Mouse (Mus musculus) forebrain, embryonic 16.5 days (tissue): ENCODE data around the gene AW146154. TPM values are rescaled to one million over a fixed set of nuclear protein-coding genes. Genes with fewer than 3 reads are reported as not detected.
"Not testable (repeated sequence)": the region's sequence is repeated elsewhere in the genome, so short reads cannot be mapped to it uniquely, and the experiment has no call there.

Source experiments
- ATAC-seq: fragments of 200-750 bp; cut with Nextera tagmentation; 2 replicates; pipeline ENCODE4 v1.8.0; 2017; ENCODE audit warnings: mild to moderate bottlenecking, moderate library complexity
- H3K27ac ChIP-seq: fragments of 300-500 bp; sonication (generic); 2 replicates; pipeline ENCODE4 v1.5.1; 2014; ENCODE audit warnings: low read length, control low read depth
- H3K27me3 ChIP-seq: fragments of 300-500 bp; sonication (generic); replicated peaks from 2 replicates; pipeline ENCODE4 v1.6.1; 2014; ENCODE audit warnings: low read length; ENCODE audit not compliant: control insufficient read depth, insufficient read depth
- H3K36me3 ChIP-seq: fragments of 300-500 bp; sonication (generic); 2 replicates; pipeline ENCODE4 v1.6.1; 2014; ENCODE audit not compliant: control insufficient read depth, insufficient read depth
- H3K4me1 ChIP-seq: fragments of 300-500 bp; sonication (generic); replicated peaks from 2 replicates; pipeline ENCODE4 v1.6.1; 2014; ENCODE audit warnings: low read length; ENCODE audit not compliant: control insufficient read depth, insufficient read depth
- H3K4me2 ChIP-seq: fragments of 300-500 bp; sonication (generic); 2 replicates; pipeline ENCODE4 v1.6.1; 2014; ENCODE audit warnings: mild to moderate bottlenecking, low read length, control low read depth
- H3K4me3 ChIP-seq: fragments of 300-500 bp; sonication (generic); replicated peaks from 2 replicates; pipeline ENCODE4 v1.5.1; 2014; ENCODE audit warnings: mild to moderate bottlenecking, low read length, control low read depth
- H3K9ac ChIP-seq: fragments of 300-500 bp; sonication (generic); replicated peaks from 2 replicates; pipeline ENCODE4 v1.6.1; 2014; ENCODE audit warnings: low read depth, low read length, control low read depth
- H3K9me3 ChIP-seq: fragments of 300-500 bp; sonication (generic); 2 replicates; pipeline ENCODE4 v1.6.1; 2016; ENCODE audit warnings: low read length; ENCODE audit not compliant: control insufficient read depth
- WGBS: fragments of 180-500 bp; shearing (Covaris S2); extraction: QIAGEN DNeasy Blood & Tissue Kit; methylation state at CpG from one replicate; pipeline ENCODE4 v1.1.7; 2014; 5-methylcytosine and 5-hydroxymethylcytosine counted together
- polyA plus RNA-seq: library from polyadenylated mRNA; unstranded; fragments of >200 nt; fragmentation: Nextera tagmentation; extraction: Ambion mirVana; gene quantifications from 2 replicates; pipeline ENCODE4 v1.2.1, GENCODE M21; 2015

AW146154 gene
- polyA plus RNA-seq, 1 experiment from 2014 or later = 4.2 TPM

- H3K27ac ChIP-seq, H3K4me3 ChIP-seq, H3K9ac ChIP-seq, H3K4me2 ChIP-seq, H3K9me3 ChIP-seq, ATAC-seq, H3K36me3 ChIP-seq, H3K27me3 ChIP-seq, H3K4me1 ChIP-seq: not testable (repeated sequence)
- 85% methylated on average over 1 of the region's 1 CpGs for WGBS
Measured at GRCm38 (mm10) chr7:41448596-41448995, 51.1 kb downstream of the AW146154 start, which contains the start of gene Vmn2r57. Gene Vmn2r57 (minus strand): TSS chr7:41448696.

Other genes with a start within 250 kb of the AW146154 start
- gene AI987944, start 106.5 kb downstream of the AW146154 start, polyA plus RNA-seq = 8.8 and 10.2 TPM in 2 replicates
- gene Vmn2r57, start 51.2 kb downstream of the AW146154 start, polyA plus RNA-seq = 0.29 and 0.48 TPM in 2 replicates
- 0.07 and 0.10 TPM in 2 replicates for gene Gm20449, start 473 bp downstream of the AW146154 start, polyA plus RNA-seq
- not detected in 2 replicates for gene Gm6871, start 73.8 kb upstream of the AW146154 start, polyA plus RNA-seq
- 21.0 and 24.5 TPM in 2 replicates for gene 2610021A01Rik, start 99.3 kb upstream of the AW146154 start, polyA plus RNA-seq
- gene Zfp788, start 133.3 kb upstream of the AW146154 start, polyA plus RNA-seq = 28.0 and 28.3 TPM in 2 replicates